Mouse (Mus musculus): Measurements from ENCODE around the gene Rhbdd1. TPM values are rescaled to one million over a fixed set of nuclear protein-coding genes. Genes with fewer than 3 reads are reported as not detected.

Gene Rhbdd1
- 18.5 TPM for total RNA-seq (2023)

DNA sequence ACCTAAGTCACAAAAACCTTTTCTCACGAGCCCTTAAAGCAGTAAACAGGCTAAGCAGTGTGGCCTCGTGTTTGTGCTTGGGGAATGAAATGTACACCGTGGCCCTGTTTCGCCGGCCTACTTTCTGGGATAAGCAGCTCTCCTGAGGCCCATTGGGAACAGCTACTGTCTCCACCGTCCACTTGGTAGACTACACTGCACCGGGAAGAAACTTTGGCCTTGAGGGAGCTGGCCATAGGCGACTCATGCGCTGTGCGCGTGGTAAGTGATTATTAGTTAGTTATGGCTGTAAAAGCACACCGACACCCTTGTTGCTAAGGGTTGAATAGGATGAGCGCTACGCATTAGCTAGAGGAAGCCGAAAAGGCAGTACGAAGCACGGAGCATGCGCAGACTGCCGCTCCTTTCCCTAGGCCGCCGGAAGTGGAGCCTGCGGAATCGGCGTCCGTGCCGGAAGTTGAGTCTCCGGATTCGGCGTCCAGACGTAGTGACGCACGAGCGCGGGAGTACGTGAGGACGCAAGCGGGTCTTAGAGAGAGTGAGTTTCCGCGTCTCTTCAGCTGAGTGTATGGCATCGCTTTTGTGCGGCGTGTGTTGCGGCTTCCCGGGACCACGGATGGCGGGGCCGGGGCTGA, at the start of gene Rhbdd1:
Gene Rhbdd1, plus strand, starts transcription at position 342 of the 635 bp plus-strand sequence.

DNA sequence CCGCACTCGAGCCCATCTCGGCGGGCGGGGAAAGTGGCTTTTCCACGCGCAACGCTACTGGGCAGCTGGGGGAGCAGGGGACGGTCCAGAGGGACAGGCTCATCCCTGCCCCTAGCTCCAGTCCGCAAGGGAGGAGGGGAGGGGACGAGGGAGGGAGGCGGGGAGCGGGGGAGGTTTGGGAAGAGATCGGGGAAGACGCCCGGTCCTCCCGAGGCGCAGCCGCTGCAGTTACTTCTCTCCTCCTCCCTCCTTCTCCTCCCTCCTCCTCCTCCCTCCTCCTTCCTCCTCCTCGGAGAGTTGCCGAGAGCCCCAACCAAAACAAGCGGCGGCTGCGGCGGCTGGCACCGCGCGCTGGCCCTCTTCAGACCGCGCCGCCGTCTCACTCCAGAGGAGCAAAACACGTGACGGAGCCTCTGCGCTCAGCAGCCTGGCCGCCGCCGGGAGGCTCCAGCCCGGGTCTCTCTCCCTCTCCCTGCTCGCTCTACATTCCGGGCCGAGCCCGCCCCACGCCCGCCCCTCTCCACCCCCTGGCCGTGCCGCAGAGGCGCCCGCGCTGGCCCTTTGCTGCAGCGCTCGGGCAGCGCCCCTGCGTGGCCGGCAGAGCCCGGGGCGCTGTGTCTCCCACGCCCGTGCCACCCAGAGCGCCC, 25.0 kb upstream of the Rhbdd1 start, which contains the start of gene Irs1:
Gene Irs1, minus strand, starts transcription at position 266 of the 647 bp plus-strand sequence.

Other genes starting within 250 kb of the Rhbdd1 start
- not detected for gene Gm9747, start 83.3 kb upstream of the Rhbdd1 start, total RNA-seq (2023)
- 0.15 TPM for gene Irs1, start 25.0 kb upstream of the Rhbdd1 start, total RNA-seq (2023)

Data from CD4-positive naive resting alpha-beta T cell, adult 57 days (primary cell).